8 mouse cellular contexts compared by ENCODE assay signal in genomic region chr5:34581671-34582313, GRCm38 (mm10). TPM values are rescaled to one million over a fixed set of nuclear protein-coding genes. Genes with fewer than 3 reads are reported as not detected.
DNase-seq lines count a peak whose midpoint lies in the region; ATAC-seq and TF ChIP-seq lines count a peak whose summit lies in the region.
"Not testable (repeated sequence)": the region's sequence is repeated elsewhere in the genome, so short reads cannot be mapped to it uniquely, and the experiment has no call there.

No protein-coding gene starts in this region.

- DNase-seq in MEL-GATA-1-ER (ENCODE audit: extremely low read depth, low read depth), result peak; percentile 88
- peak; percentile 30 for DNase-seq in cerebellum, adult 11 months
- peak; percentile 21 for DNase-seq in heart, adult 8-10 months (ENCODE audit: low spot score)
- not testable (repeated sequence) for DNase-seq in limb, embryonic 10.5 days (ENCODE audit: low spot score)
- peak; percentile 25 for DNase-seq in skeletal muscle tissue, adult 2 months (ENCODE audit: low read depth, low spot score)

- H3K36me3 ChIP-seq in intestine, embryonic 15.5 days, result not testable (repeated sequence)
- H3K36me3 ChIP-seq in limb, embryonic 10.5 days, result peaks cover 18% of the 10 kb centered on the region

- H3K4me3 ChIP-seq in embryonic fibroblast, embryonic 13.5 days (ENCODE audit: insufficient read depth, low read length); intestine, embryonic 15.5 days (replicated peaks); limb, embryonic 10.5 days: not testable (repeated sequence)

- H3K27ac ChIP-seq in embryonic fibroblast, embryonic 13.5 days (ENCODE audit: insufficient read depth, low read length), result peak overlapping the region; percentile 70
- H3K27ac ChIP-seq in intestine, embryonic 15.5 days, result peak overlapping the region; percentile 79
- H3K27ac ChIP-seq in limb, embryonic 10.5 days, result peak overlapping the region; percentile 36; the same call in 1 of the 2 replicates

- 11% methylated on average over 10 of the region's 10 CpGs for WGBS in intestine, embryonic 15.5 days
- WGBS in limb, embryonic 10.5 days, result 54% methylated on average over 9 of the region's 10 CpGs

- TF ChIP-seq CTCF in embryonic fibroblast, embryonic 13.5 days (IDR thresholded peaks at IDR 0.05; ENCODE audit: borderline replicate concordance, insufficient read depth, low read length), result not testable (repeated sequence)

- not testable (repeated sequence) for H3K9me3 ChIP-seq in intestine, embryonic 15.5 days; limb, embryonic 10.5 days (replicated peaks)

- H3K9ac ChIP-seq in intestine, embryonic 15.5 days, result not testable (repeated sequence)

- peak; percentile 91 for ATAC-seq in intestine, embryonic 15.5 days
- peak; percentile 81 for ATAC-seq in megakaryocyte progenitor cell, adult 5-6 weeks (replicated peaks; ENCODE audit: poor library complexity)

- peak overlapping the region; percentile 18; the same call in 1 of the 2 replicates for H3K4me2 ChIP-seq in intestine, embryonic 15.5 days (replicated peaks)

- not testable (repeated sequence) for H3K27me3 ChIP-seq in intestine, embryonic 15.5 days (replicated peaks); limb, embryonic 10.5 days (ENCODE audit: low read depth, poor library complexity, severe bottlenecking)

- not testable (repeated sequence) for TF ChIP-seq POLR2A in embryonic fibroblast, embryonic 13.5 days (IDR thresholded peaks at IDR 0.05; ENCODE audit: low read depth, low read length)

- not testable (repeated sequence) for H3K4me1 ChIP-seq in embryonic fibroblast, embryonic 13.5 days (ENCODE audit: control insufficient read depth, insufficient read depth, low read length); intestine, embryonic 15.5 days (replicated peaks); limb, embryonic 10.5 days

RNA-seq across cellular contexts. Expression of gene Add1, which starts 8.3 kb away (rescaled TPM):
- 189 and 191 TPM in 2 replicates for polyA plus RNA-seq in embryonic fibroblast, embryonic 13.5 days (2011; ENCODE audit: insufficient read length, low read depth, missing spikeins)
- 100 to 1,000 TPM; 124 to 154 (median 134) TPM for total RNA-seq in heart, adult 8-10 months (2022)
- 141 and 149 TPM in 2 replicates for polyA plus RNA-seq in intestine, embryonic 15.5 days (2015; fragmentation: Nextera tagmentation; extraction: Ambion mirVana)
- 134 and 166 TPM in 2 replicates for polyA plus RNA-seq in limb, embryonic 10.5 days (2016; fragmentation: Nextera tagmentation; extraction: Ambion mirVana)
- 65.1 and 71.0 TPM in 2 replicates for total RNA-seq in megakaryocyte progenitor cell, adult 5-6 weeks (2015)
- total RNA-seq in megakaryocyte progenitor cell, adult 5-6 weeks (2017), result 83.9 and 97.8 TPM in 2 replicates

RNA-seq across cellular contexts. Expression of gene Mfsd10, which starts 55.2 kb away (rescaled TPM):
- polyA plus RNA-seq in embryonic fibroblast, embryonic 13.5 days (2011; ENCODE audit: insufficient read length, low read depth, missing spikeins), result 62.3 and 62.6 TPM in 2 replicates
- 10 to 100 TPM in 3 of 4 experiments, 1 to 10 TPM in 1; 8.9 to 15.3 (median 11.0) TPM for total RNA-seq in heart, adult 8-10 months (2022)
- polyA plus RNA-seq in intestine, embryonic 15.5 days (2015; fragmentation: Nextera tagmentation; extraction: Ambion mirVana), result 108 and 127 TPM in 2 replicates
- polyA plus RNA-seq in limb, embryonic 10.5 days (2016; fragmentation: Nextera tagmentation; extraction: Ambion mirVana), result 105 and 111 TPM in 2 replicates
- total RNA-seq in megakaryocyte progenitor cell, adult 5-6 weeks (2015), result 195 and 211 TPM in 2 replicates
- 116 and 143 TPM in 2 replicates for total RNA-seq in megakaryocyte progenitor cell, adult 5-6 weeks (2017)

RNA-seq across cellular contexts. Expression of gene Sh3bp2, which starts 56.2 kb away (rescaled TPM):
- 5.4 and 7.1 TPM in 2 replicates for polyA plus RNA-seq in embryonic fibroblast, embryonic 13.5 days (2011; ENCODE audit: insufficient read length, low read depth, missing spikeins)
- total RNA-seq in heart, adult 8-10 months (2022), result 1 to 10 TPM; 1.3 to 3.6 (median 1.8) TPM
- polyA plus RNA-seq in intestine, embryonic 15.5 days (2015; fragmentation: Nextera tagmentation; extraction: Ambion mirVana), result 4.5 and 6.2 TPM in 2 replicates
- polyA plus RNA-seq in limb, embryonic 10.5 days (2016; fragmentation: Nextera tagmentation; extraction: Ambion mirVana), result 9.9 and 17.1 TPM in 2 replicates
- total RNA-seq in megakaryocyte progenitor cell, adult 5-6 weeks (2015), result 8.6 and 10.0 TPM in 2 replicates
- 21.0 and 23.0 TPM in 2 replicates for total RNA-seq in megakaryocyte progenitor cell, adult 5-6 weeks (2017)
